Mouse (Mus musculus): ENCODE results near the gene Bcl2l10. TPM values are rescaled to one million over a fixed set of nuclear protein-coding genes. Genes with fewer than 3 reads are reported as not detected.
"Not testable (repeated sequence)": the region's sequence is repeated elsewhere in the genome, so short reads cannot be mapped to it uniquely, and the experiment has no call there.

The Bcl2l10 gene
- total RNA-seq, 2 experiments from 2014 or later = not detected

DNA sequence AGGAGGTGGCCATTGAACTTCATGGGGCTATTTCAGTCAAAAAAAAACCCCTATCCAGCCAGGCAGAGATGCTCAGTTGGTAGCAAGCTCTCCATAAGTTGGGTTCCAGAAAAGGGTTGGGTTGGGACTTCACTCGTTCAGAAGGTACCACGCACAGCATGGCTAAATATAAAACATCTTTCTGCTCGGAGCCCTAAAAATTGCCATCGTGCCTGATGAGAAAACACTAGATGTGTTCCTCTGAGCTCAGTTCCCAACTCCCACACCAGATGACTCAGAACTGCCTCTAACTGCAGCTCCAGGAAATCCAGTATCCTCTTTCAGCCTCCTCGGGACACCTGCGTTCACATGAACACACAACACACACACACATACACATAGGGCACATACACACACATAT, 9.5 kb upstream of the Bcl2l10 start:
- DNase-seq (ENCODE audit: low spot score in 2 of 2) = no peak

DNA sequence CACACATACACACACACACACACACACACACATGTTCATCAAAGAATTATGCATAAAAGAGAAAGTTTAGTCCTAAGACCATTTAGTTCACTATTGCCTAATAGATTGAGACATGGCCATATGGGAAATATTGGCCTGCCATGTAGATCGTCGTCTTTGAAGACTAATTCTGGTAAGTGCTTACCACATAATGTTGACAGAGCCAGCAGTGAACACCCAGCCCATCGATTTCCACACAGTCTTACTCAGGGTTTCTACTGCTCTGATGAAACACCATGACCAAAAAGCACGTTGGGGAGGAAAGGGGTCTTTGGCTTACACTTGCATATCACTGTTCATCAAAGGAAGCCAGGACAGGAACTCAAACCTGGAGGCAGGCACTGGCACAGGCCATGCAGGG, 5.1 kb upstream of the Bcl2l10 start:
- DNase-seq (ENCODE audit: low spot score in 2 of 2) = no peak

DNA sequence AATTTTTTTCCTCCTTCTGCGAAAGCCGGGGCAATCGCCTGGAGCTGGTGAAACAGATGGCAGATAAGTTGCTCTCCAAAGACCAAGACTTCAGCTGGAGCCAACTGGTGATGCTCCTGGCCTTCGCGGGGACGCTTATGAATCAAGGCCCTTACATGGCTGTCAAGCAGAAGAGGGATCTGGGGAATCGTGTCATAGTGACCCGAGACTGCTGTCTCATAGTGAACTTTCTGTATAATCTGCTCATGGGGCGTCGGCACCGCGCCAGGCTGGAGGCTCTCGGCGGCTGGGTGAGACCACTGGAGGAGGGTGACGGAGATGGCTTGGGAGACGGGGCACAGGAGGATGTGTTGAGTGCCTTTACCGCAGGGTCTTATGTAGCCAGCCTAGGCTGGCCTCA, 508 bp downstream of the Bcl2l10 start:
- no peak for DNase-seq (ENCODE audit: low spot score in 2 of 2)

DNA sequence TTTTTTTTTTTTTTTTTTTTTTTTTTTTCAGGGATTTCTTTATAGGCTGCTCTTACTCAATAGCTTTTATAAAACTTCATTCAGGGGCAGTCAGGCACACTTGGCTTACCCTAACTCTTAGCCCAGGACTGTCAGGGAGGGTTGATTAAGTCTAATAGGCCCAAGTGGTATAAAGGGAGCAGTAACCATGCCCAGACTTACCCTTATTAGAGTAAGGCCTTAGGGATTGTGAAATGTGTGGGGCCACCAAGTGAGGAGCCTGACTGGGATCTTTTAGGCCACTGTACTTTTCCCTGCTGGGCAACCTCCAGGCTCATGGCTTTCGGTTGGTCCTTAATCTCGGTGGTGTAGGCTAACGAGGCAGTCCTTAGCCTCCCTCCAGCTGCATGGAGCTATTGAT, 1.1 kb downstream of the Bcl2l10 start:
- DNase-seq (ENCODE audit: low spot score in 2 of 2) = no peak

DNA sequence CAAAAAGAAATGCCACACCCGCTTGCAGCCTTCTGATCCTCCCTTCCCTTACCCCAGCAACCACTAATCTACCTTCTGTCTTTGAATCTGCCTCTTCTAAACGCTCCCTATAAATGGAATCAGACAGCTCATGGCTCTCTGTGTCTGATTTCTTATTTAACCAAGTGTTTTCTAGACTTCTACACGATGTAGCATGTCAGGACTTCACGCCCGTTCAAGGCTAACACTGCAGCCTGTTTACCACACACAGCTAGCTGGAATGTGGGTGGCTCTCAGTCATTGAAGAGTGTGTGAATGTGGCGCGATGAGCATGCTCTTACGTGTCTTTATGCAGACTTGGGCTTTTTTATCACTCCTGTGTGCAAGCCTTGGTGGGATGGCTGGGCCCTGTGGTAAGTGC, 5.5 kb downstream of the Bcl2l10 start:
- no peak for DNase-seq (ENCODE audit: low spot score in 2 of 2)

DNA sequence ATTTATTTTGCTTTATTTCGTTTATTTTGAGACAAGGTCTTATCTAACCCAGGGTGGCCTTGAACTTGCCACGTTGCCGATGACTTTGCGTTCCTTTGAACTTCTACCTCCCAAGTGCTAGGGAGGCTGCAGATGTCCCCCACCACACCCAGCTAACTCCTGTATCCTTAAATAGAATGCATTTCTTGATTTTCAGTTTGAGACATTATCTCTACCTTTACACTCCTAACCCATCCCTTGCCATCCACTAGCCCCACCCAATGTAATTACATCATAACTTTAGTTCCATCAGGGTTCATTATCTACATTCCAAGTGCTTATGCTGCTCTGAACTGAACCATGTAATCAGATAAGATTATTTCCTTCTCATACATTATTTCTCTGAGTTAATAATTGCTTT, 8.2 kb downstream of the Bcl2l10 start:
- DNase-seq (ENCODE audit: low spot score in 2 of 2) = no peak

DNA sequence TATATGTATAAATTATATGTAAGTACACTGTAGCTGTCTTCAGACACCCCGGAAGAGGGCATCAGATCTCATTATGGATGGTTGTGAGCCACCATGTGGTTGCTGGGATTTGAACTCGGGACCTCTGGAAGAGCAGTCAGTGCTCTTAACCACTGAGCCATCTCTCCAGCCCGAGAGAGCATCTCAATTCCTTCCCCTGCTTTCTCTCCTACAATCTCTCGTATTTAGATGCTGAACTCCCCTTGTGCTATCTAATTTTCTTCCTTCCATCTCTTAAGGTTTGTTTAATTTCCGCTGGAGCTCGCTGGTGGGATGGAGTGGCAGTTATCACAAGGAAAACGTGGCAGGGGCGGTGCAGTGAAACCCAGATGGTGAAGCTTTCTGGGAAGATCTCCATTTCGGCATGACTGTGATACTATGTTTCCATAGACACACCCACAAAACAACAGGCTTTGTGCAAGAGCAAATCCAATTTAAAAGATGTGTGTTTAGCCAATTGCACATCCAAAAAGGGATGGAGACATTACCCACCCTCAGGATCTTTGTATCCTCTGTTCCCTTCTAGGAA, 9.6 kb downstream of the Bcl2l10 start:
- no peak for DNase-seq (ENCODE audit: low spot score in 2 of 2)

DNA sequence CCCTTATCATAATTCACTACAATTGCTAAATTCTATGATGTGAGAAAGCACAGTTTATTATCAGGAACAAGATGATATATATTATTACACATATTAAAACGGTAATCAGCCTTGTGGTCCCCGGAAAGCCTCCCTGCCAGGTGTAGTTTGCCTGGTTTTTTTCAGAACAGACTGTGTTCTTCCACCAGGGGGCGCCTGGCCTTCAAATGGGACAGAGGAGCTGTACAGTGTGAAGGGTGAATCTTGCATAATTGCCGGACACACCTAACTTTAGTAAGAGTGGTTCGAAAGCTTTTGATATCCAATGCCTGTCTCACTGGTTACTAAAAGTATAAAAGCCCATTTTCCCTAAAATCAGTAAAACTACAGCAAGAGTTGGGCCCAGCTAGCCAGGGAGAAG, 14.1 kb downstream of the Bcl2l10 start:
- peak; percentile 72 to 76 for DNase-seq (ENCODE audit: low spot score in 2 of 2)

DNA sequence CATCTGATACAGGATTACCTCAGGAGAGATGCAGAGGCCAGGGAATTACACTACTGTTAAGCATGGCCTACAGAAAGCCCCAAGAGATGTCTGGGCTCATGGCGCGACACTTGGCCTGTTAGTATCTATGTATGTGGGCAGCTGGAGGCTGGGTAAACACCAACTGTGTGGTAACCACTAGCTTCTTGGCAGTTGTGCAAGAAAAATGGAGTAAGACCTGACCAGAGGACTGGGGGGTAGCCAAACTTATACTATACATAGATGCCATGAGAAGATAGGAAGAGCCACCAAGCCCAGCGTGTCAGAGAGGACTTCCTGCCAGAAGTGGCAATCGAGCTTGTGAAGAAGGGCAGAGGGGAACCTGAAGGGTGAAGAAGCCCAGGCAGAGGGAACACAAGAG, 14.6 kb downstream of the Bcl2l10 start:
- DNase-seq (ENCODE audit: low spot score in 2 of 2) = no peak

DNA sequence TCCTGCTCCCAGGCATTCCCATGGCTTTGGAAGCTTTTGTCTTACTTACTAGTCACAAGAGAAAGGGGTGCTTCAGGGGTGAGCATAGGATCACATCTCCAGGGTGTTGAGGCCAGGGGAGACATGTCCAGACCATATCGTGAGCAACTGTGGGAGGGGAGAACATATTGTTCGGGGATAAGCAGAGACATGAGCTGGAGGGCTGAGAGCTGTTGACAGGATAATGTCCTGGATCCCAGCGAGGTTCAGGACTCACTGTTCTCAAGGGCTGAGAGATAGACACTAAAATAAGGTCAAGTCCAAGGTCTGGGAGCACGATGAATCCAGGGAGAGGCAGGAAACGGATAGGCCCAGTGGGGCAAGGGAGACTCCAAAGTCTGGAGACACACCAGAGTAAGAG, 15.4 kb downstream of the Bcl2l10 start:
- DNase-seq (ENCODE audit: low spot score in 2 of 2) = no peak

DNA sequence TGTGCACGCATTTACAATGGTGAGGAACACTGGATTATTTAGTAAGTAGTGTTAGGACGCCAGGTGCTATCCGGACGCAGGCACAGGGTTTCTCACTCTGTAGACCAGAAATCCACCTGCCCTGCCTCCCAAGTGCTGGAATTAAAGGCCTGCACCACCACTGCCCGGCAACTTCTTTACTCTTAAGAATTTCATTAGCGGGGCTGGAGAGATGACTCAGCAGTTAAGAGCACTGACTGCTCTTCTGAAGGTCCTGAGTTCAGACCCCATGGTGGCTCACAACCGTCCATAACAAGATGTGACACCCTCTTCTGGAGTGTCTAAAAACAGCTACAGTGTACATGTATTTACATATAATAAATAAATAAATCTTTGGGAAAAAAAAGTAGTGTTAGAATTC, 16.1 kb downstream of the Bcl2l10 start:
- DNase-seq (ENCODE audit: low spot score in 2 of 2) = not testable (repeated sequence)

DNA sequence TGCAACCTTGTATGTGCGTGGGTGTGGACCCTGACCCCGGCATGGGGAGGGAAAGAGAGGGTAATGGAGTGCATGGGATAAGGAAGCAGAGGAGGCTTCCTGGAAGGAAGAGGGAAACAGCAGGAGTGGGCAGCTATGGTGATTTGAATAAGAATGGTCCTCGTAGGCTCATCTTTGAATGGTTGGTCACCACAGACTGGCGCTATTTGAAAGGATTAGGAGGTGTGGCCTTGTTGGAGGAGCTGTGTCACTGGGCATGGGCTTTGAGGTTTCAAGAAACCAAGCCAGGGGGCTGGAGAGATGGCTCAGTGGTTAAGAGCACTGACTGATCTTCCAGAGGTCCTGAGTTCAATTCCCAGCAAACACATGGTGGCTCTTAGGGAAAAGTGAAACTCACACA, 17.6 kb downstream of the Bcl2l10 start:
- DNase-seq (ENCODE audit: low spot score in 2 of 2) = no peak

DNA sequence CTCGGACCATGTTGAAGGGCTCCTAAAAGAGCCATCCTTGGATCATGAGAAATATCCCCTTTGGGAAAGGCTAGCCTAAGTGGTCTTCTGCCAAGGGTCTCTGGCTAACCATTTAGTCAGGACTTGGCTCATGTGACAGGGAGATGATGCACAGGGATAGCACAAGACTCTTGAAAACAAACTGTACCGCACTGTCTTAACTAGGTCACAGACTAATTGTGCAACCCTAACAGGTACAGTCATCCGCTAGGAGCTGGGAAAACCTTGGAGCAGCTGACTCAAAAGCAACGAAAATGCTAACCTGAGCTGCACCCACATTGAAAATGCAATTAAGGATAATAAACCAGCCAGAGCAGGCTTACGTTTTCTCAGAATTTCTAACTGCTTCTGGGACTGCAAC, 18.6 kb downstream of the Bcl2l10 start:
- no peak for DNase-seq (ENCODE audit: low spot score in 2 of 2)

DNA sequence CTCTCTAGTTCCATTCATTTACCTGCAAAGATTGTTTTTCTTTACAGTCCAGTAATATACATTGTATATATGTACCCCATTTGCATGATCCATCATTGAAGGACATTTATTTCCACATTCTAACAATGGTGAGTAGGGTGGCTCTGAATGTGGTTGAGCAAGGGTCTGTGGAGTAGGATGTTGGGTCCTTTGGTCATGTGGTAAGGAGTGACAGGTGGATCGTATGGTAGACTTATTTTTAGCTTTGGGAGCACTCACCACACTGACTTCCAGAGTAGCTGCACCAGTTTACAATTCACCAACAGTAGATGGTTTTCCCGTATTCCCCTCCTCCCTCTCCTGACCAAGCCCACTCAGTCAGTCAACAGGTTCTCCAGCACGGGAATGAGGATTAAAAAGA, 21.2 kb downstream of the Bcl2l10 start:
- no peak for DNase-seq (ENCODE audit: low spot score in 2 of 2)

DNA sequence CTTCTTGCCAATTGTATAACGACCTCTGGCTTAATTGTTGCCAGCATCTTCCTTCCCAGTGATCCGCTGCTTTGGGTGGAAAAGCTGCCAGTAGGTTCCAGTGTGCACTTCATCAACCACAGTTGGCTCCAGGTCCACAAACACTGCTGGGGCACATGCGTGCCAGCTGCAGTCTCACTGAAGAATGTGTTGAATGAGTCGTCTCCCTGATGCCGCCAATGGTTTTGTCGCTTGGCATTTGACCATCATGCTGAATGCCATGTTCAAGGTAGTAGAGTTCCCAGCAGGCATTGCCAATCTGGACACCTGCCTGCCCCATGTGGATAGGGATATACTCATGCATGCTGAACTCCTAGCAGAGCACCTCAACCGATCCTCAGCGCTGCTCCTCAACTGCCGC, 28.0 kb downstream of the Bcl2l10 start:
- DNase-seq (ENCODE audit: low spot score in 2 of 2) = no peak

DNA sequence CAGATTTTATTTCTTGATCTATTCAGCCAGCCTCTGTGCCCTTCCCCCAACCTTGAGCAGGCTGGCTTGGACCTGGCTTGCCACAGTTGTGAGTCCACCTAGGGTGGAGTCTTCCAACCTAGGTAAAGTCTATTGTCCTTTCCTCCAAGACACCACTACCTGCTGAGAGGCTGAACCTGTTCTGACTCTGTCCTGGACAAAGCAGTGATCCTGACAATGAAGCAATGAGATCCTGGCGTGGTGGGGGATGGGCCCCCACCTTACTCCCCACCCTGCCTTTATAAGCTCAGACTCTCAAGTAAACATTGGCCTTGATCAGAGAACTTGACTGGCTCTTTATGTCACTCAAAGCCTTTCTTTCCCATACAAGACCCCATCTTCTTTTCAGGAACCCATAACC, 28.9 kb downstream of the Bcl2l10 start:
- DNase-seq (ENCODE audit: low spot score in 2 of 2) = no peak

DNA sequence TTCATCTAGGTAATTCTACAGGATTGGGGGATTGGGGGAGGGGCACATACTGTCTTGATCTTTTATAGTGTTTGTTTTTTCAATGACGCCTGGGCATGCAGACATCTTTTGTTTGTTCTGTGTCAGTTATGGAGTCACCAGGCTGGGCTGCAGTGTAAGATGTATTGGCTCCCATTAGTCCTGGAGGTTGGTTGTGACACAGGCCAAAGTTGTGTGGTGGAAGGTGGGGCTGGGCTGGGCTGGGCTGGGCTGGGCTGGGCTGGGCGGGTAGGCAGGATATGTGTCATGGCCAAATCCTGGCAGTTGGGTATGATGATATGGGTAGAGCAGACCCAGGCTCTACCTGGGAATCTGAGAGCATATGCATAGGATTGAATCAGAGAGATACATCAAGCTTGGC, 31.2 kb downstream of the Bcl2l10 start:
- DNase-seq (ENCODE audit: low spot score in 2 of 2) = no peak

DNA sequence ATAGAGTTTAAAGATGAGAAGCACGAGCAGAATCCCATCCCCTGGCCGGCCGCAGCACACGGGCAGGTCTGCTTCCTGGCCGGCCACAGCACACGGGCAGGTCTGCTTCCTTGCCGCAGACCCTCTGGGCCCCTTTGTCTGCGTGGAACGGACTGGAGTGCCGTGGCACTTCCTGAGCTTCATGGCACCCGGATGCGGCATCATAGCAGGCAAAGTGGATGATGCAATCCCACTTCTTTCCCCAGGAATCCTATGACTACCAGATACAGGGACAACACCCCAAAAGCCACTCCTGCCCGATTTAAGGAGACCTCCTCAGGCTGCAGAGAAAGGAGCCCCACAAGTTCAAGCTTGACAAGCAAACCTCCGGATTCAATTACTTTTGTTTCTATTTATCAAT, 35.3 kb downstream of the Bcl2l10 start:
- DNase-seq (ENCODE audit: low spot score in 2 of 2) = no peak

DNA sequence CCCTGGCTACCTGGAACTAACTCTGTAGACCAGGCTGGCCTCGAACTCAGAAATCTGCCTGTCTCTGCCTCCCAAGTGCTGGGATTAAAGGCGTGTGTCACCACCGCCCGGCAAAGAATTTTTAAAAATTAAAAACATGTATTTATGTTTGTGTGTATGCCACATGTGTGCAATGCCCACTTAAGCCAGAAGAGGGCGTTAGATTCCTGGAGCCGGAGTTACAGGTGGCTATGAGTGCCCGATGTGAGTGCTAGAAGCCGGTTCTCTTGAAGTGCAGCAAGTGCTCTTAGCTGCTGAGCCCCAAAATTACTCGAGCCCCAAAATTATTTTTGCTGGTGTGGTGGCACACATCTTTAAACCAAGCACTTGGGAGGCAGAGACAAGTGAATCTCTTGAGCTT, 36.2 kb downstream of the Bcl2l10 start:
- DNase-seq (ENCODE audit: low spot score in 2 of 2) = no peak

DNA sequence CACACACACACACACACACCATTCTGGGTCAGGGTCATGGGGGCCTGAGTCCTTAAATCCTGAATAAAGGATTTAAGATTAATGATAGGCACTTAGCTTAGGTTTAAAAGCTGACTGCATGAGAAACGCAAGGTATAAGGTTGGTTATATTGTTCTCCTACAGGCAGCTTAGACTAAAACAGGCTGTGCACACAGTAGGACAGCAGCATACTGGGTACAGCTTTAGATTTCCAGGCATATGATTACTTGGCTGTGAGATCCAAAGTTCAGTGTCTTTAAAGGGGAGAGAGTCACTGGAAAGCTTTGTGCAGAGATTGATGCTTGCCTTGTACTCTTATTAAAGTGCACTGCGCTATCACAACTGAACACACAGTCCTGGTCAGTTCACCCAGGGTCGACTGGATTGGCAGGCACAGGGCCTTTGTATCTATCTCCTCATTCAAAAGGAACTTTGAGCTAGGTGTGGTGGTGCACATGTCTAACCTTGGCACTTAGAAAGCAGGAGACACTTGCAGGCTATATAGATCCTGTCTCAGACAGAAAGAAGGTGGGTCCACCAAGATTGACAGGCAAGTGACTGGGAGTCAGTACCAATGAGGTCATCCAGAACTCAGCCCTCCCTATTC, 36.9 kb downstream of the Bcl2l10 start:
- DNase-seq (ENCODE audit: low spot score in 2 of 2) = no peak

DNA sequence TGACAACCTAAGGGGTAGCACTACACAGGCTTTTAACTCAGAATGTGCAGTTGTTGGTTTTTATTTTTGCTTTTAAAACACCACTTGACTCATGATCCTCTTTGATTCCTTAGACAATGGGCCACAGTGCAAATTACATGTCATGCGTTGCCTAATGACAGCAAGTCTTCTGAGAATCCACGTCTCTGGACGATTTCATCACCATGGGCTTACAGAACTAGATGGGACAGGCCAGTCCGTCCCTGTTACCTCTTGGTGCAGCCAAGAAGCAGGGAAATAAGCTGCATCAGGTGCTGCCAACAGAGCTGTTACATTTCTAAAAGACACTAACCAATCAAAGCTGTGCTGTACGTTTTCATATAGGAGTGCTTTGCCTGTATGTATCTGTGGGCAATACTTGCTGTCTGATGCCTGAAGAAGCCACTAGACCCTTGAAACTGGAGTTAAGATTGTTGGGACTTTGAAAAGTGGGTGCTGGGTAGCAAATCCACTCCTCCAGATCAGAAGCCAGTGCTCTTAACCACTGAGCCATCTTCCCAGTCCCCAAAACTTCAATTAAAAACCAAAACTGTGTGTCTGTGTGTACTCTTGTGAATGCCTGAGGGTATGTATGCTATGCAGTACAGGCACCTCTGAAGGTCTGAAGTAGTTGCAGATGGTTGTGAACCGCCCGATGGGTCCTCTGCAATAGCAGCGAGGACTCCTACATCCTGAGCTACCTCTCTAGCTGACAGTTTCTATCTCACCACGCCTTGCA, 37.8 kb downstream of the Bcl2l10 start:
- no peak for DNase-seq (ENCODE audit: low spot score in 2 of 2)

DNA sequence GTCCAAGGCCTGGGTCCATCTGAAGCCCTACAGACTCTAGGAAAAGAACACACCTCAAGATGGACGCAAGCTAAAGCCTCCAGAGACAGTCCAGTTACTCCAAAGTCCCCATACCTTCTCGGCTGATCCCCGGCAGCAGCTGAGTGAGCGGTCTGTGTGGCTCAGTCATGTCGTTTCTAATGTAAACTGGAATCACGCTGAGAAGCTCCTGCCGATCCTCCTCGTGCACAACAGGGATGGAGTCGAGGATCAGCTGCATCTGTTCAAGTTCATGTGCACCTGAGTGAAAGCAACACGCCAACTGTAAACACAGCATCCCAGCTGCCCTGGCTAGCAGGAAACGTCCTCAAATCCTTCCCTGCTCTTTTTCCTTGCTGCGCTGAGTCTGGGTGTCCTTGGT, 45.7 kb downstream of the Bcl2l10 start:
- DNase-seq (ENCODE audit: low spot score in 2 of 2) = no peak

DNA sequence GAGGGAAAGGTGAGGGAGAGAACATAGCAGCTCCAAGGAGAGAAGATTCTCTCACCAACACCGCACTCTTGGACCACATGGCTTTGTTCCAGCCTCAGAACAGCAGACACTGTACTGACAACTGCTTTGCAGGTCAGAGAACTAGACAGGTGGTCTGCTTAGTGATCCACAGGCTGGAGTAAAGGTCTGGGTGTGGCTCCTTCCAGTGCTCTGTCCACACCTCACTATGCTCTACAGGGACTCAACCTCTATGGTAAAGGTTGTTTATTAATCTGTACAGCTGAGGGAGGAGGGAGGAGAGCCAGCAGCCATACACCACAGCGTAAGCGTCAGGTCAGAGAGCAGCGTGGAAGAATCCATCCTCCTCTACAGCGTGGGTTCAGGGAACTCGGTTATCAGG, 48.4 kb downstream of the Bcl2l10 start:
- no peak for DNase-seq (ENCODE audit: low spot score in 2 of 2)

Measured in layer of hippocampus, postnatal 10 days (tissue).